Mouse (Mus musculus) kidney, postnatal 0 days (tissue): Measurements from ENCODE around the gene Ercc4. TPM values are rescaled to one million over a fixed set of nuclear protein-coding genes. Genes with fewer than 3 reads are reported as not detected.
A peak's percentile ranks its signal among the peaks of the same experiment; 100 is the strongest.

ENCODE experiments used
- ATAC-seq: fragments of 200-750 bp; cut with Nextera tagmentation; replicated peaks from 2 replicates; pipeline ENCODE4 v1.8.0; 2017; ENCODE audit warnings: low read depth, moderate number of reproducible peaks, moderate TSS enrichment, moderate library complexity; ENCODE audit not compliant: low FRiP score
- DNase-seq: peaks from one replicate; pipeline ENCODE4 v3.0.0-alpha.2; 2016; ENCODE audit warnings: low spot score
- H3K27ac ChIP-seq: fragments of 300-500 bp; sonication (generic); 2 replicates; pipeline ENCODE4 v1.5.1; 2014; ENCODE audit warnings: mild to moderate bottlenecking
- H3K27me3 ChIP-seq: fragments of 300-500 bp; sonication (generic); 2 replicates; pipeline ENCODE4 v1.6.1; 2014; ENCODE audit warnings: low read length, mixed read lengths; ENCODE audit not compliant: insufficient read depth
- H3K36me3 ChIP-seq: fragments of 300-500 bp; sonication (generic); 2 replicates; pipeline ENCODE4 v1.6.1; 2014; ENCODE audit warnings: low read length, mixed read lengths; ENCODE audit not compliant: insufficient read depth
- H3K4me1 ChIP-seq: fragments of 300-500 bp; sonication (generic); replicated peaks from 2 replicates; pipeline ENCODE4 v1.6.1; 2014; ENCODE audit warnings: antibody characterized with exemption, low read length, mixed read lengths; ENCODE audit not compliant: insufficient read depth
- H3K4me2 ChIP-seq: fragments of 300-500 bp; sonication (generic); 2 replicates; pipeline ENCODE4 v1.6.1; 2014; ENCODE audit warnings: mild to moderate bottlenecking, low read length, moderate library complexity, mixed read lengths
- H3K4me3 ChIP-seq: fragments of 300-500 bp; sonication (generic); replicated peaks from 2 replicates; pipeline ENCODE4 v1.5.1; 2014; ENCODE audit warnings: low read depth, low read length
- H3K9ac ChIP-seq: fragments of 300-500 bp; sonication (generic); 2 replicates; pipeline ENCODE4 v1.6.1; 2014; ENCODE audit warnings: low read depth, low read length
- H3K9me3 ChIP-seq: fragments of 300-500 bp; sonication (generic); replicated peaks from 2 replicates; pipeline ENCODE4 v1.6.1; 2016; ENCODE audit warnings: low read length, inconsistent platforms, mixed read lengths
- CTCF ChIP-seq: IDR thresholded peaks from 2 replicates; pipeline ENCODE4 v1.5.1; 2016; ENCODE audit warnings: antibody characterized with exemption, low read depth, mild to moderate bottlenecking, moderate library complexity
- WGBS: fragments of 180-500 bp; shearing (Covaris S2); extraction: QIAGEN DNeasy Blood & Tissue Kit; methylation state at CpG from one replicate; pipeline ENCODE4 v1.1.7; 2014; 5-methylcytosine and 5-hydroxymethylcytosine counted together
- polyA plus RNA-seq: library from polyadenylated mRNA; unstranded; fragments of >200 nt; fragmentation: Nextera tagmentation; extraction: Ambion mirVana; gene quantifications from 2 replicates; pipeline ENCODE4 v1.2.1, GENCODE M21; 2015

The Ercc4 gene
- polyA plus RNA-seq, 1 experiment from 2014 or later: 9.9 TPM

DNA sequence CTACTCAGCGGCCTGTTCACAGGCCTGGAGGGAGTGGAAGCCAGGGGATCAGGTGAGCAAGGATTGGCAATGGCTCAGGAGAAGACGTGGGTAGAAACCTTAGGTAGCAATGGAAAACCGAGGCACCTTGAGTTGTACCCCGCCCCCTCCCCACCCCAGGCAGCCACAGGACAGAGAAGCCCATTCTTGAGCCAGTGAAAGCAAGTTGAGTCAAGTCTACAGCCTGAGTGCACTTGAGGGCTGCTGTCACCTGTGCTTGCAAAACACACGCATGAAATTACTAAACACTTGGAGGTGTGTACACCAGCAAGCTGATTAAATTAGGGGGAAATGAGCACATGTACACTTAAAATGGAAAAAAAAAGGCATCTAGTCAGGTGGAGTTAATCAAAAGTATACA, 52.0 kb downstream of the Ercc4 start:
- no peak overlapping the region for H3K9ac ChIP-seq
- H3K4me2 ChIP-seq: no peak overlapping the region
- no peak overlapping the region for H3K27ac ChIP-seq
- no peak overlapping the region for H3K4me3 ChIP-seq
- no peaks in the 10 kb centered on the region for H3K27me3 ChIP-seq
- no peak for ATAC-seq
- no peak for TF ChIP-seq CTCF
- H3K9me3 ChIP-seq: 0 out of 2 replicates have a peak, but pooled peaks cover 1% of the 10 kb centered on the region
- no peaks in the 10 kb centered on the region for H3K4me1 ChIP-seq
- no peaks in the 10 kb centered on the region for H3K36me3 ChIP-seq
- DNase-seq: no peak
- 83% methylated on average over 5 of the region's 5 CpGs for WGBS

DNA sequence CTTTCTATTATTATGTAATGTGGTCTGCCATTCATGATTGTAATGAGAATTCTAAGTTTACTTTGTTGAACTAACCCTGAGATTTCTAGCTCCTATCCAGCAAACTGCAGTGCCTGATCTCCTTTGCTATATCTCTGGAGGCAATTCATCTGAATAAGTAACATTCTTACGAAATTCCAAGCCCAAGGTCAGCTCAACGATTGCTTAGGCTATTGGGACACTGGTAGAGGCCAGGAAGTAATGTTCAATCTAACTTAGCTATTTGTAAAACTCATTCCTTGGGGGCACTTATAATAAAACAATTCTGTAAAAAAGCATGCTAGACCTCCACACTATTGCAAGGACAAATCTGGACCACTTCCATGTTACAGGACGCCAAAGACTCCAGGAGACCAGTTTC, 58.2 kb downstream of the Ercc4 start:
- 82% methylated on average over 3 of the region's 3 CpGs for WGBS
- Histone ChIP-seq H3K27ac (no peak overlapping the region), H3K4me2 (no peak overlapping the region), H3K9ac (no peak overlapping the region), H3K4me1 (no peaks in the 10 kb centered on the region), H3K9me3 (peaks cover 4% of the 10 kb centered on the region; the same call in 1 of the 2 replicates), H3K4me3 (no peak overlapping the region), H3K36me3 (no peaks in the 10 kb centered on the region), H3K27me3 (no peaks in the 10 kb centered on the region)
- no peak for TF ChIP-seq CTCF
- ATAC-seq: no peak
- no peak for DNase-seq

DNA sequence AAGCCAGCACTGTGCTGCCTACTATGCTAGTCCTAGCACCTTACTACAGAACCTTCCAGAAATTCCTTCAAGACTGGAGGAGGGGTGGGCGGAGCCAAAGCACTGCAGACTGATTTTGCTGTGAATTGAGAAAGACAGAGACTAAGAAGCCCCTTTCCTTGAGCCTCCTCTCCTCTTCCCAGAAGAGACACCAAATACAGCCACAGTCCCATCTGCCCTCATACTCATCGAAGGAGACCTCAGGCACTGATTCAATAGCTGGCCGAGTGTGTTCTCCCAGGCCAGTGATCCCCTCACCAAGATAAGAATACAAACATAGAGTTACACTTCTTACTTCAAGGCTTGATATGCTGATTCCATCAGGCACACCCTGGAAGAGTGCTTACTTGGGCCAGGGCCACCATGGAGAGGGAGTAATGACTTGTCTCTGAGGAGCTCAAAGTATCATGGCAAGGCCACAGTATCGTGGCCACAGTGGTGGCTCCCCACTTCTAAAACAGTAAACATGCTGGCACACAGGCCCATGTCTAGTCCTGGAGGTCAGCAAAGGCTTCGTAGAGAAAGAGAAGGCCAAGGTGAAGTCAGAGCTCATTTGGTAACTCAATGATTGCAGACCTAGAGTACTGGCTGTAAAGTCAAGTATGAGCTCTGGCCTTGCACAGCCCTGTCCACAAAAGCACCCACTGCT, 63.7 kb downstream of the Ercc4 start:
- Histone ChIP-seq H3K36me3 (no peaks in the 10 kb centered on the region), H3K4me3 (no peak overlapping the region), H3K27ac (no peak overlapping the region), H3K4me2 (no peak overlapping the region), H3K4me1 (no peaks in the 10 kb centered on the region), H3K9ac (no peak overlapping the region), H3K9me3 (no peaks in the 10 kb centered on the region), H3K27me3 (no peaks in the 10 kb centered on the region)
- 92% methylated on average over 5 of the region's 5 CpGs for WGBS
- ATAC-seq (no peak), DNase-seq (no peak)
- TF ChIP-seq CTCF: no peak

DNA sequence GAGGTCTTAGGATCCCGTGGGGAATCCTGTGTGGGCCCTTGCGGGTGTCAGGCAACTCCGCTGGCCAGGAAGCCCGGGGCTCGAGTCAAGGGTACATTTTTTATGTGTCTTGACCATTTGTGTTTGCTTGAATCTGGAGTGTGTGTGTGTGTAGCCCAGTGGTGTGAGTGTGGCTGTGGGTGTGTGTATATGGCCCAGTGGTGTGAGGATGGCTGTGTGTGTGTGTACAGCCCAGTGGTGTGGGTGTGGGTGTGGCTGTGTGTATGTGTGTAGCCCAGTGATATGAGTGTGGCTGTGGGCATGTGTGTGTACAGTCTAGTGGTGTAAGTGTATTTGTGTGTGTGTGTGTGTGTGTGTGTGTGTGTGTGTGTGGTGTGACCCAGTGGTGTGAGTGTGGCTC, 73.0 kb downstream of the Ercc4 start:
- Histone ChIP-seq H3K36me3 (no peaks in the 10 kb centered on the region), H3K4me3 (no peak overlapping the region), H3K9me3 (no peaks in the 10 kb centered on the region), H3K27me3 (no peaks in the 10 kb centered on the region), H3K9ac (no peak overlapping the region), H3K27ac (no peak overlapping the region), H3K4me2 (no peak overlapping the region), H3K4me1 (no peaks in the 10 kb centered on the region)
- no peak for ATAC-seq
- DNase-seq: no peak
- 98% methylated on average over 5 of the region's 5 CpGs for WGBS
- no peak for TF ChIP-seq CTCF

DNA sequence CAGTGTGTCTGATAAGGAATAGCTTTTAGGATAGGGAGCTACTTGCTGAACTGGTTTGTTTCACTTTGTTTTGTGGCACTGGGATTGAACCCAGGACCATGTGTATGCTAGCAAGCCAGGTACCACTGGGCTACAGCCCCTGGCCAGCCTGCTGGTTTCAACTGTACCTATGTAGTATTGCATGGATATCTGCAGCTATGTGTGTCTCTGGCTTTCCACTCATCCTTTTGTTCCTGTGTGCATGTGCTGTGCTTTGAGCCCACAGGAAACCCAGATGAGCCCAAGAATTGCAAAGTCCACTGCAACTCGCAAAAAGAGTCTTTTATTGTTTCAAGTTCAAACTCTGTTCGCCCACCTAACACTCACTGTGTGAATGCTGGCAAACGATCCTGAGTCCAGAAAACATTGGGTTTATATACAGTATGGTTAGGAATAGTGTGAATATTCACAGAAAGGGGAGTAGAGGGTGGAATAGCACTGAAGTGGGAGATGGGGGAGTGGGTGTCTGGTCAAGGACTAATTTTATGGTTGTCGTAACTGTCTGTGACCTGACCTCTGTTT, 73.8 kb downstream of the Ercc4 start:
- Histone ChIP-seq H3K9me3 (no peaks in the 10 kb centered on the region), H3K4me3 (no peak overlapping the region), H3K27ac (no peak overlapping the region), H3K36me3 (no peaks in the 10 kb centered on the region), H3K4me1 (no peaks in the 10 kb centered on the region), H3K4me2 (no peak overlapping the region), H3K9ac (no peak overlapping the region), H3K27me3 (no peaks in the 10 kb centered on the region)
- no peak for TF ChIP-seq CTCF
- WGBS: 60% methylated on average over 4 of the region's 4 CpGs
- ATAC-seq (no peak), DNase-seq (no peak)

DNA sequence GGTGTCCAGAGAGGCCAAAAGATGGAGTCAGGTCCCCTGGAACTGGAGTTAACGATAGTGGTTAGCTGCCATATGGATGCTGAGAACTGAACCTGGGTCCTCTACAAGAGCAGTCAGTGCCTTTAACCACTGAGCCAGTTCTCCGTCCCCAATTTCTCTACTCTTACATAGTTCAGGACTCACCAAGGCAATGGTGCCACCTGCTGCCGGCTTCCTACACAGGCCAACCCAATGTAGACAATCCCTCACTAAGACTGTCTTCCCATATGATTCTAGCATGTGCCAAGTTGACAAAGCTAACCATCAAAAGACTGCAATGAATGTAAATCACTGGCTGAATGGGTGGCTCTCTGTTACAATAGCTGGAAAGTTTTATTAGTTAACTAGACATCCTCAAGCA, 74.9 kb downstream of the Ercc4 start:
- Histone ChIP-seq H3K36me3 (no peaks in the 10 kb centered on the region), H3K27me3 (no peaks in the 10 kb centered on the region), H3K27ac (no peak overlapping the region), H3K9ac (no peak overlapping the region), H3K4me2 (no peak overlapping the region), H3K9me3 (no peaks in the 10 kb centered on the region), H3K4me3 (no peak overlapping the region), H3K4me1 (no peaks in the 10 kb centered on the region)
- ATAC-seq (no peak), DNase-seq (no peak)
- TF ChIP-seq CTCF: peak; percentile 28; the same call in 1 of the 2 replicates
- WGBS: 95% methylated on average over 3 of the region's 3 CpGs
